Mouse (Mus musculus) midbrain, embryonic 14.5 days (tissue): ENCODE measurements at regions not wholly inside any gene's neighbourhood (a gene's known extent, or its start where the extent isn't known, plus 50 kb on each side); places are given as distances from the start of the nearest gene placed in this dataset.

Source experiments
- ATAC-seq: fragments of 200-750 bp; cut with Nextera tagmentation; 2 replicates; pipeline ENCODE4 v1.8.0; 2017; ENCODE audit warnings: moderate number of reproducible peaks, moderate library complexity; ENCODE audit not compliant: low FRiP score, low TSS enrichment
- DNase-seq: peaks from one replicate; pipeline ENCODE4 v3.0.0-alpha.2; 2015
- H3K27ac ChIP-seq: fragments of 300-500 bp; sonication (generic); replicated peaks from 2 replicates; pipeline ENCODE4 v1.5.1; 2014; ENCODE audit warnings: mild to moderate bottlenecking, low read depth, low read length, moderate library complexity
- H3K27me3 ChIP-seq: fragments of 300-500 bp; sonication (generic); 2 replicates; pipeline ENCODE4 v1.6.1; 2014; ENCODE audit warnings: low read length, control low read depth, mixed read lengths; ENCODE audit not compliant: control insufficient read depth, insufficient read depth
- H3K36me3 ChIP-seq: fragments of 300-500 bp; sonication (generic); 2 replicates; pipeline ENCODE4 v1.6.1; 2014; ENCODE audit warnings: low read length, control low read depth; ENCODE audit not compliant: control insufficient read depth, insufficient read depth
- H3K4me1 ChIP-seq: fragments of 300-500 bp; sonication (generic); 2 replicates; pipeline ENCODE4 v1.6.1; 2014; ENCODE audit warnings: mild to moderate bottlenecking, antibody characterized with exemption, low read length, control low read depth; ENCODE audit not compliant: control insufficient read depth, insufficient read depth
- H3K4me2 ChIP-seq: fragments of 300-500 bp; sonication (generic); 2 replicates; pipeline ENCODE4 v1.6.1; 2014; ENCODE audit warnings: mild to moderate bottlenecking, low read length, moderate library complexity
- H3K4me3 ChIP-seq: fragments of 300-500 bp; sonication (generic); replicated peaks from 2 replicates; pipeline ENCODE4 v1.5.1; 2014; ENCODE audit warnings: low read depth, low read length
- H3K9ac ChIP-seq: fragments of 300-500 bp; sonication (generic); replicated peaks from 2 replicates; pipeline ENCODE4 v1.6.1; 2014; ENCODE audit warnings: mild to moderate bottlenecking, low read length, moderate library complexity
- H3K9me3 ChIP-seq: fragments of 300-500 bp; sonication (generic); 2 replicates; pipeline ENCODE4 v1.6.1; 2016; ENCODE audit warnings: low read length, control low read depth, mixed read lengths; ENCODE audit not compliant: control insufficient read depth
- WGBS: fragments of 180-500 bp; shearing (Covaris S2); extraction: QIAGEN DNeasy Blood & Tissue Kit; methylation state at CpG from one replicate; pipeline ENCODE4 v1.1.7; 2014; 5-methylcytosine and 5-hydroxymethylcytosine counted together

DNA sequence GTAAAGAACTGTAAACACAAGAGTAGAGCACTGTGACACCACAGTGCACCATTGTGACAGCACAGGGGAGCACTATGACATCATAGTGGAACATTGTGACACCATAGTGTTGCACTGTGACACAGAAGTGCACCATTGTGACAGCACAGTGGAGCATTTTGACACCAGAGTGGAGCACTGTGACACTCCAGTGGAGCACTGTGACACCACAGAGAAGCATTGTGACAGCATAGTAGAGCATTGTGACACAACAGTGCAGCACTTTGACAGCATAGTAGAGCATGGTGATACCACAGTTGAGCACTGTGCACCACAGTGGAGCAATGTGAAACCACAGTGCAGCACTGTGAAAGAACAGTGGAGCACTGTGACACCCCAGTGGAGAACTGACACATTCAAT, 2750.4 kb upstream of the Gm8797 start:
- Histone ChIP-seq H3K9ac (no peak overlapping the region), H3K27ac (no peak overlapping the region), H3K9me3 (peaks cover 44% of the 10 kb centered on the region), H3K4me2 (no peak overlapping the region), H3K4me3 (no peak overlapping the region), H3K36me3 (no peaks in the 10 kb centered on the region), H3K27me3 (no peaks in the 10 kb centered on the region), H3K4me1 (no peaks in the 10 kb centered on the region)
- ATAC-seq (peak; percentile 25; the same call in 1 of the 2 replicates), DNase-seq (no peak)

DNA sequence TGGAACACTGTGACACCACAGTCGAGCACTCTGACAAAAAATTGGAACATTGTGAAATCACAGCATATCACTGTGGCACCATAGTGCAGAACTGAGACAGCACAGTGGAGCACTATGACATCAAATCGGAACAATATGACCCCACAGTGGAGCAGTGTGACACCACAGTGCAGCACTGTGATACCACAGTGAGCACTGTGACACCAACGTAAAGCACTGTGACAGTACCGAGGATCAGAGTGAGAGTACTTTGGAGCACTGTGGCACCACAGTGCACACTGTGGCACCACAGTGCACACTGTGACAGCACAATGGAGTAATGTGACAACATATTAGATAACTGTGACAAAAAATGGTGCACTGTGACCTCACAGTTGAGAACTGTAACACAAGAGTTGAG, 2749.4 kb upstream of the Gm8797 start:
- Histone ChIP-seq H3K4me2 (no peak overlapping the region), H3K36me3 (no peaks in the 10 kb centered on the region), H3K4me1 (no peaks in the 10 kb centered on the region), H3K27ac (no peak overlapping the region), H3K9ac (no peak overlapping the region), H3K27me3 (no peaks in the 10 kb centered on the region), H3K9me3 (peaks cover 55% of the 10 kb centered on the region), H3K4me3 (no peak overlapping the region)
- DNase-seq (no peak), ATAC-seq (no peak)
- 76% methylated on average over 4 of the region's 4 CpGs for WGBS

DNA sequence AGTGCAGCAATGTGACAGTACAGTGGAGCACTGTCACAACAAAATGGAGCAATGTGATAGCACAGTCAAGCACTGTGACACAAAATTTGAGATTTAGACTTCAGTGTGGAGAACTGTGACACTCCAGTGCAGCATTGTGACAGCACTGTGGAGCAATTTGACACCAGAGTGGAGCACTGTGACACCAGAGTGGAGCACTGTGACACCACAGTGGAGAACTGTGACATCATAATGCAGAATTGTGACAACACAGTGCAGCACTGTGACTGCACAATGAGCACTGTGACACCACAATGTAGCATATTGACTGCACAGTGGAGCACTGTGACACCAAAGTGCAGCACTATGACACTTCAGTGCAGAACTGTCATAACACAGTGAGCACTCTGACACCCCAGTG, 2749.0 kb upstream of the Gm8797 start:
- no peak for DNase-seq
- ATAC-seq: peak; percentile 69
- H3K4me2 ChIP-seq: no peak overlapping the region
- H3K4me3 ChIP-seq: no peak overlapping the region
- no peaks in the 10 kb centered on the region for H3K4me1 ChIP-seq
- H3K36me3 ChIP-seq: no peaks in the 10 kb centered on the region
- no peak overlapping the region for H3K9ac ChIP-seq
- no peak overlapping the region for H3K27ac ChIP-seq
- H3K9me3 ChIP-seq: peaks cover 59% of the 10 kb centered on the region
- H3K27me3 ChIP-seq: no peaks in the 10 kb centered on the region

DNA sequence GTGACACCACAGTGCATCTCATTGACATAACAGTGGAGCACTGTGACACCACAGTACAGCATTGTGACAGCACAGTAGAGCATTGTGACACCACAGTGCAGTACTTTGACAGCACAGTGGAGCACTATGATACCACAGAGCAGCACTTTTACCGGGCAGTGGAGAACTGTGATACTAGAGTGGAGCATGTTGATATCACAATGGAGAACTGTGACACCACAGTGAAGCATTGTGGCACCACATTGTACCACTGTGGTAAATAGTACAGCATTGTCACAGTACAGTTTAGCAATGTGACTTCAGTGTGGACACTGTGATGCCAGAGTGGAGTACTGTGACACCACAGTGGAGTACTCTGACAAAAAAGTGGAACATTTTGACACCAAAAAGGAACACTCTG, 2747.2 kb upstream of the Gm8797 start:
- ATAC-seq (no peak), DNase-seq (no peak)
- Histone ChIP-seq H3K9ac (no peak overlapping the region), H3K27me3 (no peaks in the 10 kb centered on the region), H3K4me1 (no peaks in the 10 kb centered on the region), H3K36me3 (no peaks in the 10 kb centered on the region), H3K4me3 (no peak overlapping the region), H3K27ac (no peak overlapping the region), H3K9me3 (peaks cover 71% of the 10 kb centered on the region), H3K4me2 (no peak overlapping the region)
- WGBS: 83% methylated on average over 1 of the region's 1 CpGs

- no peak for DNase-seq
- Histone ChIP-seq H3K4me1 (no peaks in the 10 kb centered on the region), H3K36me3 (no peaks in the 10 kb centered on the region), H3K27ac (no peak overlapping the region), H3K4me3 (no peak overlapping the region), H3K27me3 (no peaks in the 10 kb centered on the region), H3K9me3 (peaks cover 62% of the 10 kb centered on the region), H3K4me2 (no peak overlapping the region), H3K9ac (no peak overlapping the region)
- 63% methylated on average over 1 of the region's 1 CpGs for WGBS
- no peak for ATAC-seq
Observed at GRCm38 (mm10) chr3:3011111-3011510, 2739.5 kb upstream of the Gm8797 start.

- DNase-seq: no peak
- 79% methylated on average over 5 of the region's 5 CpGs for WGBS
- no peak overlapping the region for H3K27ac ChIP-seq
- no peaks in the 10 kb centered on the region for H3K4me1 ChIP-seq
- H3K9ac ChIP-seq: no peak overlapping the region
- H3K4me2 ChIP-seq: no peak overlapping the region
- no peaks in the 10 kb centered on the region for H3K27me3 ChIP-seq
- H3K9me3 ChIP-seq: peaks cover 54% of the 10 kb centered on the region
- H3K4me3 ChIP-seq: no peak overlapping the region
- no peak for ATAC-seq
- no peaks in the 10 kb centered on the region for H3K36me3 ChIP-seq
Observed at GRCm38 (mm10) chr3:3012951-3013350, 2737.7 kb upstream of the Gm8797 start.

GRCm38 (mm10) chr3:3014978-3015377, 2735.6 kb upstream of the Gm8797 start:
- no peaks in the 10 kb centered on the region for H3K36me3 ChIP-seq
- DNase-seq: no peak
- no peaks in the 10 kb centered on the region for H3K4me1 ChIP-seq
- no peak overlapping the region for H3K4me2 ChIP-seq
- no peak overlapping the region for H3K27ac ChIP-seq
- H3K9me3 ChIP-seq: peaks cover 53% of the 10 kb centered on the region
- no peak overlapping the region for H3K9ac ChIP-seq
- no peak for ATAC-seq
- no peak overlapping the region for H3K4me3 ChIP-seq
- H3K27me3 ChIP-seq: no peaks in the 10 kb centered on the region

DNA sequence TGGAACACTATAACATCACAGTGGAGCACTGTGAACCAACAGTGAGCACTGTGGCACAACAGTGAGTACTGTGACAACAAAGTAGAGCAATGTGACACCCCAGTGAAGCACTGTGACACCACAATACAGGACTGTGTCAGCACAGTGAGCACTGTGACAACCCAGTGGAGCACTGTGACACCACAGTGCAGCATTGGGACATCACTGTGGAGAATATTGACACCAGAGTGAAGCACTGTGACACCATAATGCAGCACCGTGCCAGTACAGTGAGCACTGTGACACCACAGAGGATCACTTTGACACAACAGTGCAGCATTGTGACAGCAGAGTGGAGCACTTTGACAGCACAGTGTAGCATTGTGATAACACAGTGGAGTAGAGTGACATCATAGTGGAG, 2734.0 kb upstream of the Gm8797 start:
- no peaks in the 10 kb centered on the region for H3K27me3 ChIP-seq
- H3K4me2 ChIP-seq: no peak overlapping the region
- no peaks in the 10 kb centered on the region for H3K36me3 ChIP-seq
- H3K9me3 ChIP-seq: peaks cover 47% of the 10 kb centered on the region
- no peak for ATAC-seq
- WGBS: 97% methylated on average over 1 of the region's 1 CpGs
- no peak for DNase-seq
- no peak overlapping the region for H3K9ac ChIP-seq
- no peak overlapping the region for H3K4me3 ChIP-seq
- H3K27ac ChIP-seq: no peak overlapping the region
- H3K4me1 ChIP-seq: no peaks in the 10 kb centered on the region

DNA sequence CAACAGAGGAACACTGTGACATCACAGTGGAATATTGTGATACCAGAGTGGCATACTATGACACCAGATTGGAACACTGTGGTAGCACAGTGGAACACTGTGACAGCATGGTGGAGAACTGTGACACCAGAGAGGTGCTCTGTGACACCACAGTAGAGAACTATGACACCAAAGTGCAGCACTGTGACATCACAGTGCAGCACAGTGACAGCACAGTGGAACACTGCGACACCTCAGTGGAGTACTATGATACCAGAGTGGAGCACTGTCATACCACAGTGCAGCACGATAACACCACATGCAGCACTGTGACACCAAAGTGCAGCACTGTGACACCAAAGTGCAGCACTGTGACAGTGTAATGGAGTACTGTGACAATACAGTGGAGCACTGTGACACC, 2717.8 kb upstream of the Gm8797 start:
- ATAC-seq: no peak
- H3K9me3 ChIP-seq: peaks cover 57% of the 10 kb centered on the region
- WGBS: 89% methylated on average over 2 of the region's 2 CpGs

More for the DNA sequence above, 2717.8 kb upstream of the Gm8797 start:
- no peak overlapping the region for H3K4me3 ChIP-seq
- no peak for DNase-seq
- no peaks in the 10 kb centered on the region for H3K4me1 ChIP-seq
- no peaks in the 10 kb centered on the region for H3K36me3 ChIP-seq
- no peaks in the 10 kb centered on the region for H3K27me3 ChIP-seq
- H3K9ac ChIP-seq: no peak overlapping the region
- no peak overlapping the region for H3K27ac ChIP-seq
- no peak overlapping the region for H3K4me2 ChIP-seq
